Mouse (Mus musculus): ENCODE results near the gene Fndc1. TPM values are rescaled to one million over a fixed set of nuclear protein-coding genes. Genes with fewer than 3 reads are reported as not detected.

Fndc1 gene
- total and polyA plus RNA-seq, 2 experiments, result 0.02 to 0.83 TPM

- Histone ChIP-seq H3K27ac (replicated peaks; ENCODE audit: insufficient read depth, low read depth, low read length) (no peak overlapping the region), H3K4me1 (ENCODE audit: control insufficient read depth, insufficient read depth, low read length) (no peaks in the 10 kb centered on the region), H3K79me2 (ENCODE audit: control insufficient read depth, insufficient read depth, low read length) (no peaks in the 10 kb centered on the region), H3K27me3 (ENCODE audit: control insufficient read depth, insufficient read depth, low read length) (no peaks in the 10 kb centered on the region), H3K9ac (ENCODE audit: low read depth, low read length) (no peak overlapping the region), H3K4me3 (ENCODE audit: insufficient read depth, low read depth, low read length) (no peak overlapping the region), H3K36me3 (ENCODE audit: control insufficient read depth, insufficient read depth, low read length) (no peaks in the 10 kb centered on the region)
- WGBS, result 66% methylated on average over 2 of the region's 2 CpGs
- no peak for DNase-seq (ENCODE audit: extremely low read depth, low read depth, low spot score)
- no peak for TF ChIP-seq POLR2A (IDR thresholded peaks at IDR 0.05; ENCODE audit: extremely low read depth, insufficient read depth, low read length)
- TF ChIP-seq CTCF (IDR thresholded peaks at IDR 0.05; ENCODE audit: low read depth, low read length), result no peak
Observed at GRCm38 (mm10) chr17:7795168-7795567, 31.9 kb downstream of the Fndc1 start.

GRCm38 (mm10) chr17:7794093-7794492, 33.0 kb downstream of the Fndc1 start:
- Histone ChIP-seq H3K36me3 (ENCODE audit: control insufficient read depth, insufficient read depth, low read length) (no peaks in the 10 kb centered on the region), H3K79me2 (ENCODE audit: control insufficient read depth, insufficient read depth, low read length) (no peaks in the 10 kb centered on the region), H3K27me3 (ENCODE audit: control insufficient read depth, insufficient read depth, low read length) (no peaks in the 10 kb centered on the region), H3K4me1 (ENCODE audit: control insufficient read depth, insufficient read depth, low read length) (no peaks in the 10 kb centered on the region), H3K9ac (ENCODE audit: low read depth, low read length) (no peak overlapping the region), H3K27ac (replicated peaks; ENCODE audit: insufficient read depth, low read depth, low read length) (no peak overlapping the region), H3K4me3 (ENCODE audit: insufficient read depth, low read depth, low read length) (no peak overlapping the region)
- no peak for DNase-seq (ENCODE audit: extremely low read depth, low read depth, low spot score)
- WGBS, result 78% methylated on average over 6 of the region's 6 CpGs
- TF ChIP-seq POLR2A (IDR thresholded peaks at IDR 0.05; ENCODE audit: extremely low read depth, insufficient read depth, low read length) (no peak), CTCF (IDR thresholded peaks at IDR 0.05; ENCODE audit: low read depth, low read length) (no peak)

- Histone ChIP-seq H3K4me1 (ENCODE audit: control insufficient read depth, insufficient read depth, low read length) (no peaks in the 10 kb centered on the region), H3K9ac (ENCODE audit: low read depth, low read length) (no peak overlapping the region), H3K36me3 (ENCODE audit: control insufficient read depth, insufficient read depth, low read length) (no peaks in the 10 kb centered on the region), H3K79me2 (ENCODE audit: control insufficient read depth, insufficient read depth, low read length) (no peaks in the 10 kb centered on the region), H3K27me3 (ENCODE audit: control insufficient read depth, insufficient read depth, low read length) (no peaks in the 10 kb centered on the region), H3K4me3 (ENCODE audit: insufficient read depth, low read depth, low read length) (no peak overlapping the region), H3K27ac (replicated peaks; ENCODE audit: insufficient read depth, low read depth, low read length) (no peak overlapping the region)
- TF ChIP-seq POLR2A (IDR thresholded peaks at IDR 0.05; ENCODE audit: extremely low read depth, insufficient read depth, low read length) (no peak), CTCF (IDR thresholded peaks at IDR 0.05; ENCODE audit: low read depth, low read length) (no peak)
- DNase-seq (ENCODE audit: extremely low read depth, low read depth, low spot score), result no peak
- 62% methylated on average over 3 of the region's 3 CpGs for WGBS
Observed at GRCm38 (mm10) chr17:7790512-7790911, 36.6 kb downstream of the Fndc1 start.

- H3K9ac ChIP-seq (ENCODE audit: low read depth, low read length), result no peak overlapping the region
- TF ChIP-seq CTCF (IDR thresholded peaks at IDR 0.05; ENCODE audit: low read depth, low read length) (no peak), POLR2A (IDR thresholded peaks at IDR 0.05; ENCODE audit: extremely low read depth, insufficient read depth, low read length) (no peak)
- no peaks in the 10 kb centered on the region for H3K27me3 ChIP-seq (ENCODE audit: control insufficient read depth, insufficient read depth, low read length)
- 88% methylated on average over 3 of the region's 3 CpGs for WGBS
- H3K79me2 ChIP-seq (ENCODE audit: control insufficient read depth, insufficient read depth, low read length), result no peaks in the 10 kb centered on the region
- no peak overlapping the region for H3K27ac ChIP-seq (replicated peaks; ENCODE audit: insufficient read depth, low read depth, low read length)
- no peak for DNase-seq (ENCODE audit: extremely low read depth, low read depth, low spot score)
- H3K4me1 ChIP-seq (ENCODE audit: control insufficient read depth, insufficient read depth, low read length), result no peaks in the 10 kb centered on the region
- H3K36me3 ChIP-seq (ENCODE audit: control insufficient read depth, insufficient read depth, low read length), result no peaks in the 10 kb centered on the region
- no peak overlapping the region for H3K4me3 ChIP-seq (ENCODE audit: insufficient read depth, low read depth, low read length)
Observed at GRCm38 (mm10) chr17:7774101-7774500, 53.0 kb downstream of the Fndc1 start.

DNA sequence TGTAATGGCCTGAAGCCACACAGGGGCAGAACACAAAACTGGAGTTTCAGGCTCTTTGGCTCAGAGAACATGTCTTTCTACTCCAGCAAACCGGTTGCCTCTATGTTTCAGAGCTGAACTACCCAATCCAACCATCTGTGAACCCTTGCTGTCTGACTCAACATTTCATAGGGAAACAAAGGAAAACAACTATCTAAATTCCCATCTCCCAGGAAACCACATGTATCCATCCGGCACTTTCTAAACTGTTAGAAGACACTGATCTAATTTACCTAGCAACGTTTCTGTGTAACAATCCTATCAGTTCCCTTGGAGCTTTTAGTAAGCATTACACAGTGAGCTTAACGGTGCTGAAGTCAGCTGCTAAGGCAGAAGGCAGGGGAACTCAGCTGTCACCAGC, 67.3 kb downstream of the Fndc1 start:
- Histone ChIP-seq H3K27ac (replicated peaks; ENCODE audit: insufficient read depth, low read depth, low read length) (no peak overlapping the region), H3K79me2 (ENCODE audit: control insufficient read depth, insufficient read depth, low read length) (no peaks in the 10 kb centered on the region), H3K4me1 (ENCODE audit: control insufficient read depth, insufficient read depth, low read length) (no peaks in the 10 kb centered on the region), H3K9ac (ENCODE audit: low read depth, low read length) (no peak overlapping the region), H3K36me3 (ENCODE audit: control insufficient read depth, insufficient read depth, low read length) (no peaks in the 10 kb centered on the region), H3K4me3 (ENCODE audit: insufficient read depth, low read depth, low read length) (no peak overlapping the region), H3K27me3 (ENCODE audit: control insufficient read depth, insufficient read depth, low read length) (no peaks in the 10 kb centered on the region)
- no peak for DNase-seq (ENCODE audit: extremely low read depth, low read depth, low spot score)
- TF ChIP-seq CTCF (IDR thresholded peaks at IDR 0.05; ENCODE audit: low read depth, low read length) (no peak), POLR2A (IDR thresholded peaks at IDR 0.05; ENCODE audit: extremely low read depth, insufficient read depth, low read length) (no peak)
- 73% methylated on average over 4 of the region's 4 CpGs for WGBS

GRCm38 (mm10) chr17:7755001-7755400, 72.1 kb downstream of the Fndc1 start:
- H3K27me3 ChIP-seq (ENCODE audit: control insufficient read depth, insufficient read depth, low read length), result no peaks in the 10 kb centered on the region
- no peak for TF ChIP-seq CTCF (IDR thresholded peaks at IDR 0.05; ENCODE audit: low read depth, low read length)
- no peak for TF ChIP-seq POLR2A (IDR thresholded peaks at IDR 0.05; ENCODE audit: extremely low read depth, insufficient read depth, low read length)

More at GRCm38 (mm10) chr17:7755001-7755400, 72.1 kb downstream of the Fndc1 start:
- no peak overlapping the region for H3K9ac ChIP-seq (ENCODE audit: low read depth, low read length)
- no peak overlapping the region for H3K4me3 ChIP-seq (ENCODE audit: insufficient read depth, low read depth, low read length)
- no peaks in the 10 kb centered on the region for H3K36me3 ChIP-seq (ENCODE audit: control insufficient read depth, insufficient read depth, low read length)
- H3K27ac ChIP-seq (replicated peaks; ENCODE audit: insufficient read depth, low read depth, low read length), result no peak overlapping the region
- H3K4me1 ChIP-seq (ENCODE audit: control insufficient read depth, insufficient read depth, low read length), result no peaks in the 10 kb centered on the region
- no peaks in the 10 kb centered on the region for H3K79me2 ChIP-seq (ENCODE audit: control insufficient read depth, insufficient read depth, low read length)
- 87% methylated on average over 11 of the region's 11 CpGs for WGBS
- DNase-seq (ENCODE audit: extremely low read depth, low read depth, low spot score), result no peak

Data from liver, adult 2 months (tissue).